Mouse (Mus musculus) thymus, postnatal 36 days (tissue): ENCODE results near the gene Ccnh.
"Not testable (repeated sequence)": the region's sequence is repeated elsewhere in the genome, so short reads cannot be mapped to it uniquely, and the experiment has no call there.

Source experiments
- DNase-seq, 2 experiments: peaks; one replicate each; pipeline ENCODE4 v3.0.0; 2022; ENCODE audit warnings: mixed read lengths in 2 of 2

Gene Ccnh

GRCm38 (mm10) chr13:85188903-85189643 lies at the start of gene Ccnh:
Gene Ccnh (plus strand): TSS chr13:85189408.
- peak; percentile 87 to 92 for DNase-seq

GRCm38 (mm10) chr13:85143361-85143760 lies 45.8 kb upstream of the Ccnh start:
- DNase-seq = not testable (repeated sequence)

GRCm38 (mm10) chr13:85146471-85146870 lies 42.7 kb upstream of the Ccnh start:
- DNase-seq = no peak

- DNase-seq = no peak
These were observed 34.5 kb upstream of the Ccnh start for GRCm38 (mm10) chr13:85154746-85155145.

- DNase-seq = no peak
These were observed 29.2 kb upstream of the Ccnh start for GRCm38 (mm10) chr13:85159971-85160370.

- DNase-seq = no peak
These were observed 24.6 kb upstream of the Ccnh start for GRCm38 (mm10) chr13:85164512-85165124.

GRCm38 (mm10) chr13:85189644-85190121 lies 475 bp downstream of the Ccnh start:
- no peak for DNase-seq

- DNase-seq = no peak
These were observed 2.0 kb downstream of the Ccnh start for GRCm38 (mm10) chr13:85191253-85191652.

GRCm38 (mm10) chr13:85207493-85207892 lies 18.3 kb downstream of the Ccnh start:
- DNase-seq = no peak

- no peak for DNase-seq
These were observed 19.4 kb downstream of the Ccnh start for GRCm38 (mm10) chr13:85208656-85209055.

GRCm38 (mm10) chr13:85210353-85210752 lies 21.1 kb downstream of the Ccnh start:
- no peak for DNase-seq

GRCm38 (mm10) chr13:85218656-85219055 lies 29.4 kb downstream of the Ccnh start:
- no peak for DNase-seq

GRCm38 (mm10) chr13:85238760-85239159 lies 49.6 kb downstream of the Ccnh start:
- no peak for DNase-seq
